Mouse (Mus musculus) heart, embryonic 12.5 days (tissue): Measurements from ENCODE around the gene Etnppl. TPM values are rescaled to one million over a fixed set of nuclear protein-coding genes. Genes with fewer than 3 reads are reported as not detected.

Experiments
- ATAC-seq: fragments of 200-750 bp; cut with Nextera tagmentation; 2 replicates; pipeline ENCODE4 v1.8.0; 2017; ENCODE audit warnings: moderate TSS enrichment, moderate library complexity; ENCODE audit not compliant: insufficient number of reproducible peaks, low FRiP score
- H3K27ac ChIP-seq: fragments of 300-500 bp; sonication (generic); 2 replicates; pipeline ENCODE4 v1.5.1; 2016; ENCODE audit warnings: mild to moderate bottlenecking, moderate library complexity; ENCODE audit not compliant: poor library complexity, severe bottlenecking
- H3K27me3 ChIP-seq: fragments of 300-500 bp; sonication (generic); replicated peaks from 2 replicates; pipeline ENCODE4 v1.6.1; 2016; ENCODE audit warnings: mild to moderate bottlenecking, moderate library complexity
- H3K36me3 ChIP-seq: fragments of 300-500 bp; sonication (generic); 2 replicates; pipeline ENCODE4 v1.6.1; 2016; ENCODE audit warnings: mild to moderate bottlenecking, moderate library complexity
- H3K4me1 ChIP-seq: fragments of 300-500 bp; sonication (generic); replicated peaks from 2 replicates; pipeline ENCODE4 v1.6.1; 2016; ENCODE audit warnings: mild to moderate bottlenecking
- H3K4me2 ChIP-seq: fragments of 300-500 bp; sonication (generic); 2 replicates; pipeline ENCODE4 v1.6.1; 2016; ENCODE audit warnings: mild to moderate bottlenecking, moderate library complexity
- H3K4me3 ChIP-seq: fragments of 300-500 bp; sonication (generic); 2 replicates; pipeline ENCODE4 v1.5.1; 2016; ENCODE audit warnings: mild to moderate bottlenecking
- H3K9ac ChIP-seq: fragments of 300-500 bp; sonication (generic); 2 replicates; pipeline ENCODE4 v1.6.1; 2016; ENCODE audit warnings: mild to moderate bottlenecking, moderate library complexity
- H3K9me3 ChIP-seq: fragments of 300-500 bp; sonication (generic); replicated peaks from 2 replicates; pipeline ENCODE4 v1.6.1; 2016; ENCODE audit warnings: mild to moderate bottlenecking, moderate library complexity
- WGBS: fragments of 180-500 bp; shearing (Covaris S2); methylation state at CpG from one replicate; pipeline ENCODE4 v1.1.7; 2016; 5-methylcytosine and 5-hydroxymethylcytosine counted together
- polyA plus RNA-seq: library from polyadenylated mRNA; unstranded; fragments of >200 nt; fragmentation: Nextera tagmentation; extraction: Ambion mirVana; gene quantifications from 2 replicates; pipeline ENCODE4 v1.2.1, GENCODE M21; 2016

Etnppl gene
- polyA plus RNA-seq: 0.09 TPM in 1 of 2 replicates, not detected in the other

GRCm38 (mm10) chr3:130617439-130617898 lies at the start of gene Etnppl:
Etnppl (plus strand) TSS chr3:130617448.
- 2% methylated on average over 10 of the region's 10 CpGs for WGBS
- H3K9ac ChIP-seq: 0 out of 2 replicates have a peak within 1 kb of the TSS, but pooled peaks have one; percentile 7
- peak; percentile 18; the same call in 1 of the 2 replicates for ATAC-seq

GRCm38 (mm10) chr3:130568331-130569095 lies 48.7 kb upstream of the Etnppl start:
- Histone ChIP-seq H3K9me3 (no peaks in the 10 kb centered on the region), H3K4me3 (no peak overlapping the region), H3K4me1 (no peaks in the 10 kb centered on the region), H3K9ac (no peak overlapping the region), H3K27ac (no peak overlapping the region), H3K4me2 (no peak overlapping the region), H3K27me3 (no peaks in the 10 kb centered on the region), H3K36me3 (no peaks in the 10 kb centered on the region)
- no peak for ATAC-seq
- 81% methylated on average over 16 of the region's 16 CpGs for WGBS

More at GRCm38 (mm10) chr3:130617439-130617898, at the start of gene Etnppl:
- Histone ChIP-seq H3K27me3 (peaks cover 13% of the 10 kb centered on the region), H3K4me3 (peak within 1 kb of the TSS; percentile 28), H3K4me1 (0 out of 2 replicates have a peak, but pooled peaks cover 3% of the 10 kb centered on the region), H3K9me3 (no peaks in the 10 kb centered on the region), H3K36me3 (no peaks in the 10 kb centered on the region), H3K4me2 (peak within 1 kb of the TSS; percentile 73), H3K27ac (no peak within 1 kb of the TSS)

GRCm38 (mm10) chr3:130573243-130573642 lies 44.0 kb upstream of the Etnppl start:
- no peak overlapping the region for H3K4me3 ChIP-seq
- H3K4me2 ChIP-seq: no peak overlapping the region
- no peaks in the 10 kb centered on the region for H3K4me1 ChIP-seq
- no peak for ATAC-seq
- H3K9me3 ChIP-seq: 0 out of 2 replicates have a peak, but pooled peaks cover 2% of the 10 kb centered on the region
- H3K27ac ChIP-seq: no peak overlapping the region
- no peak overlapping the region for H3K9ac ChIP-seq
- no peaks in the 10 kb centered on the region for H3K27me3 ChIP-seq
- no peaks in the 10 kb centered on the region for H3K36me3 ChIP-seq
- 63% methylated on average over 5 of the region's 5 CpGs for WGBS

GRCm38 (mm10) chr3:130574652-130575051 lies 42.6 kb upstream of the Etnppl start:
- no peak overlapping the region for H3K4me2 ChIP-seq
- H3K36me3 ChIP-seq: no peaks in the 10 kb centered on the region
- WGBS: 23% methylated on average over 5 of the region's 5 CpGs

DNA sequence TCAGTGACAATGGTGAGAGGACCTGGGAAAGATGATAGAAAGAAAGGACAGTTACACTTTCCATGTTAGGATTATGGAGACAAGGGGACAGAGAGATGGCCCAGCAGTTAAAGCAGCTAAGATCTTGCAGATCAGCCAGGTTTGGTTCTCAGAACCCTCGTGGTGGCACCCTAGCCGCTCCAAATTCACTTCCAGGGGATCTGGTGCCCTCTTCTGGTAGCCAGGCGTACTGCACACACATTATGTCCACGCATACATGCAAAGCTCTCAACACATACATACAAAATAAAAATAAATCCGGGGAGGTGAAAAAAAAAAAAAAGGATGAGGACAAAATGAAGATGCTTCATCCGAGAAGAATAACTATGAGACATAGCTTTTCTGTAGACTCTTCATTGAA lies 40.6 kb upstream of the Etnppl start:
- Histone ChIP-seq H3K4me3 (no peak overlapping the region), H3K9me3 (0 out of 2 replicates have a peak, but pooled peaks cover 2% of the 10 kb centered on the region), H3K27me3 (no peaks in the 10 kb centered on the region), H3K27ac (no peak overlapping the region), H3K36me3 (no peaks in the 10 kb centered on the region), H3K9ac (no peak overlapping the region), H3K4me2 (no peak overlapping the region), H3K4me1 (peaks cover 3% of the 10 kb centered on the region; the same call in 1 of the 2 replicates)
- 60% methylated on average over 6 of the region's 6 CpGs for WGBS
- no peak for ATAC-seq

More at GRCm38 (mm10) chr3:130574652-130575051, 42.6 kb upstream of the Etnppl start:
- Histone ChIP-seq H3K27ac (no peak overlapping the region), H3K4me1 (no peaks in the 10 kb centered on the region; the same call in 1 of the 2 replicates), H3K27me3 (no peaks in the 10 kb centered on the region), H3K4me3 (no peak overlapping the region), H3K9me3 (0 out of 2 replicates have a peak, but pooled peaks cover 2% of the 10 kb centered on the region), H3K9ac (no peak overlapping the region)
- ATAC-seq: no peak

DNA sequence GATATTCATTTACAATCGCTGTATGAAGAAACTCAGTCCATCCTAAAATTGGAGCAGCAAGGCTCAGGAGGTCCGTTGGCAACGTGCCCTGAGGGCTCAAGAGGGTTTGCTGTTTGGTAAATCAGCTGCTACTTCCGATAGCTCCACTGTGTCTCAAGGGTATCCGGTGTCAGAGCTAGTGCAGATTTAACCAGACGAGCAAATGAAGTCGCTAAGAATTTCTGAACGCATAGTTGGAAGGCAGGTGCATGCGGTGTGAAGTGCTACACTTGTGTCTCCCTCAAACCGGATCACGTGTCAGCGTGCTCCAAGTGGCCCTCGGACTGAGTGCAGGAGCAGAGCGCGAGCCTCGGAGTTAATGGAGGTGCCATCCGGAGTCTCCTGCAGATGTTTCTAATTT lies 37.7 kb upstream of the Etnppl start:
- Histone ChIP-seq H3K9me3 (0 out of 2 replicates have a peak, but pooled peaks cover 2% of the 10 kb centered on the region), H3K9ac (no peak overlapping the region), H3K27ac (no peak overlapping the region), H3K36me3 (no peaks in the 10 kb centered on the region), H3K4me3 (no peak overlapping the region), H3K27me3 (no peaks in the 10 kb centered on the region), H3K4me2 (peak overlapping the region; percentile 47), H3K4me1 (peaks cover 3% of the 10 kb centered on the region; the same call in 1 of the 2 replicates)
- WGBS: 46% methylated on average over 17 of the region's 17 CpGs
- no peak for ATAC-seq

DNA sequence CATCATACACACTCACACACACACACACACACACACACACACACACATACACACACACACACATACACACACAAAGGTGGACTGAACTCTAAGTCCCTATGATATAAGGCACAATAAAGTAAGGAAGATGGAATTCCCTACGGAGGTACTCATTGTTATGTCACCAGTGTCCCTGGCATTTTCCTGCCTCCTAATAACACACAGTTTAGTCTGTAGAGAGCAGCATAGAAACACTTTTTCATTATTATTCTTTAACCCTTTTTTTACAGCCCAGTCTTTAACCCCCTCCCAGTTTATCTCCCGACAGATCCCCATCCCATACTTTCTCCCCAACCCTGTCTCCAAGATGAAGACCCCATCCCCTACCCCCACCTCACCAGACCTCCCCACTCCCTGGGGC lies 35.7 kb upstream of the Etnppl start:
- 83% methylated on average over 2 of the region's 2 CpGs for WGBS

DNA sequence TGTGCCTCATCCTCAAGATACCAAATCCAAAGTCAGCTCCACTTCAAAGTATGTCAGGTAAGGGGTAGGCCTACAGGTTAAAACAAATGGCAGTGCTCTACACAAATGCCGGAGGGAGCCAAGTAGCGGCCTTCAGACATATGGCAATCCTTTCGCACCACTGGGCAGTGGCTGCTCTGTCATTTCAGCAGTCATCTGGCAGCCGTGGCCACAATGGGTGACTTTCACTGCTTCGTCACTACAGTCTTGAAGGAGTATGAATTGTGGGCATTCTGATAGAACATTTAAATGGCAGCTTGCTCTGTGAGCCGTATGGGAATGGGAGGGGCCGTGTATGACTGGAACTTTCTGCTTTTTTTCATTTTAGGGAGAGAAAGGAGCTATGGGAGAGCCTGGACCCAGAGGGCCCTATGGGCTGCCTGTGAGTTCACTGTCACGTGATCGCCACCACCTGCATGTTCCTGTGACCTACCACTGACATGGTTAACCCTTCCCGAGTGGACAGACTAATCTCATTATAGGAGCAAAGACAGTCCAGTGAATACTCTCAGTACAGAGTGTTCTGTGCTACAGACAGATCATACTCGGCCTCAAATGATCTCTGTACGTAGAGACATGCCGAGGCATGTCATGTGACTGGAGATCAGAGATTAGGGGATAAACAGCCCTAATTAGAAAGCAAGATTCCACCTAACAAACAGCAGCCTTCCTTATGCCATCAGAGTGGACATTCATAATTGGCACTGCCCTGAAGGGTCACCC lies 34.2 kb upstream of the Etnppl start:
- Histone ChIP-seq H3K9me3 (no peaks in the 10 kb centered on the region), H3K4me2 (no peak overlapping the region), H3K36me3 (no peaks in the 10 kb centered on the region), H3K4me1 (peaks cover 3% of the 10 kb centered on the region; the same call in 1 of the 2 replicates), H3K4me3 (no peak overlapping the region), H3K27me3 (no peaks in the 10 kb centered on the region), H3K27ac (no peak overlapping the region), H3K9ac (no peak overlapping the region)
- ATAC-seq: no peak
- WGBS: 83% methylated on average over 13 of the region's 13 CpGs

More for the DNA sequence above, 35.7 kb upstream of the Etnppl start:
- Histone ChIP-seq H3K9me3 (0 out of 2 replicates have a peak, but pooled peaks cover 2% of the 10 kb centered on the region), H3K9ac (no peak overlapping the region), H3K36me3 (no peaks in the 10 kb centered on the region), H3K27ac (no peak overlapping the region), H3K27me3 (no peaks in the 10 kb centered on the region), H3K4me3 (no peak overlapping the region), H3K4me2 (no peak overlapping the region), H3K4me1 (peaks cover 3% of the 10 kb centered on the region; the same call in 1 of the 2 replicates)
- ATAC-seq: no peak

DNA sequence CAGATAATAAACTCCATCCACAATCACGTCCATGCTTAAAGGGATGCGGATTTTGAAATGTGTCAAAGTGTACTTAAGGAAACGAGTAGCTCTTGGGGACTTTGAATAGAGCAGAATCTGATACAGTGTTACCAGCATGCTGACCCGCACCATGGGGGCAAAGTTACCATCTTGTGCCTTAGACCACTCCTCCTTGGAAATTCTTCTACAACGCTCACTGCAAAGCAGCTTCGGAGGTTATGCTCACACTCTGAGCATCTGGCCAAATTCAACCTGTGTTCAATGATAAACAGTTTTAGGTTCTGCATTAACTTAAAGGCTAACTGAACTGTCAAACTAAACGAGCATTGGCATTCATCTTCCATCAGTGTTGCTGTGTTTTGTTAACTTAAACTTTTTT lies 33.2 kb upstream of the Etnppl start:
- Histone ChIP-seq H3K4me1 (peaks cover 3% of the 10 kb centered on the region; the same call in 1 of the 2 replicates), H3K36me3 (no peaks in the 10 kb centered on the region), H3K27ac (no peak overlapping the region), H3K4me3 (no peak overlapping the region), H3K27me3 (no peaks in the 10 kb centered on the region), H3K9ac (no peak overlapping the region), H3K4me2 (no peak overlapping the region), H3K9me3 (no peaks in the 10 kb centered on the region)
- ATAC-seq: no peak
- WGBS: 78% methylated on average over 7 of the region's 7 CpGs

DNA sequence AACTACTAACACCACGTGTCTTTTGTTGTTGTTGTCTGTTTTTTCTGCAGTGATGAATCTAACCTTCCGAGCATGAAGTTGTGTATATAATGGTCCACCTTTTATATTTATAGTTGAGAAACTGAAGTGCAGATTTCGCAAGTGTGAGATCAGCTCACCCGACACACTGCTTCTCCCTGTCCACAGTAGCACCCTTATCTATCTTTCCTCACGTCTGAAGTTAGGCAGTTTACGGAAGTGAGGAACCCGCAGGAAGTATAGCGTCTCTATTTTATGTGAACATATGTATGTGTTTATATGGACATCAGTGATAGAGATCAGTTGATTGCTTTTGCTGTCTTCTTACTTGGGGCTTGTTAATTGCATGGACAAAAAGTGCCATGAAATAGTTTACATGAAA lies 22.2 kb upstream of the Etnppl start:
- ATAC-seq: no peak
- Histone ChIP-seq H3K9ac (no peak overlapping the region), H3K4me2 (peak overlapping the region; percentile 24; the same call in 1 of the 2 replicates), H3K4me1 (peaks cover 17% of the 10 kb centered on the region), H3K4me3 (no peak overlapping the region), H3K27ac (no peak overlapping the region), H3K27me3 (0 out of 2 replicates have a peak, but pooled peaks cover 4% of the 10 kb centered on the region), H3K9me3 (no peaks in the 10 kb centered on the region), H3K36me3 (no peaks in the 10 kb centered on the region)
- WGBS: 22% methylated on average over 8 of the region's 8 CpGs

- Histone ChIP-seq H3K36me3 (no peaks in the 10 kb centered on the region), H3K27ac (no peak overlapping the region), H3K4me1 (no peaks in the 10 kb centered on the region), H3K27me3 (no peaks in the 10 kb centered on the region), H3K4me2 (no peak overlapping the region), H3K9ac (no peak overlapping the region), H3K4me3 (no peak overlapping the region), H3K9me3 (no peaks in the 10 kb centered on the region)
- no peak for ATAC-seq
- 73% methylated on average over 10 of the region's 10 CpGs for WGBS
These were observed 15.8 kb upstream of the Etnppl start for GRCm38 (mm10) chr3:130601491-130601890.
